Mouse (Mus musculus): ENCODE measurements at regions not wholly inside any gene's neighbourhood (a gene's known extent, or its start where the extent isn't known, plus 50 kb on each side); places are given as distances from the start of the nearest gene placed in this dataset.

DNA sequence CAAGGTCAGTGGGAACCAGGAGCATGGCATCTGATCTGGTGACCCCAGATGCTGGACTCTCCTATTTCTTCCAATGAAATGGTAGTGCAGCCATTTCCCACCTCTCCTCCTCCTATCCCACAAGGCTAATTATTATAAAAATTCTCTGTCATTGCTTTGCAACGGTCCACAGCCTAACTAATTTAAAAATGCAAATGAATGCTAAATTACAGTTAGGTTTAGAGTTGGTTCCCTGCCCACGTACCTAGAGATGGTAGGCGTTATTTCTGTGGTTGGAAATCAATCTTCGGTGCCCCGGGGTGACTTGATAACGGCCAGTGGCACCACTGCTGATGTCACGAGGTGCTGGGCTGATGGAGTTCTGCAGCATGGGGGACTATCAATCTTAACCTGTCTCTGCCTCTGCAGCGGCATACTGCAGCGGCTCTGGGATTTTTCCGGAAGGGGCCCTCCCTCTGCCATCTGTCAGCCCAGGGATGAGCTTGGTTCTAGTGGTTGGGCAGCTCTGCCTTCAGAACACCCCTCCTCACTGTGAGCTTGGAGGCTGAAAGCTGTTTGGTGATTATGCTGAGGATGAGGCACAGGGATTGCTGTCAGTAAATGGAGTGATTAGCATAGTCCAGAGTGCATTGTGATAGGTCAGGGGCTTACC is 66.5 kb downstream of the Nmur2 start:
- TF ChIP-seq POLR2A (IDR thresholded peaks at IDR 0.05; ENCODE audit: low read depth, low read length): no peak
- no peak for TF ChIP-seq CTCF (conservative IDR thresholded peaks at IDR 0.05; ENCODE audit: insufficient read depth, insufficient read length, low read depth, low read length)
